Mouse (Mus musculus) induced T-regulatory cell, adult 2 months (primary cell): ENCODE results near the gene Usp1.
"Not testable (repeated sequence)": the region's sequence is repeated elsewhere in the genome, so short reads cannot be mapped to it uniquely, and the experiment has no call there.

ENCODE experiments used
- DNase-seq: peaks from one replicate; pipeline ENCODE4 v3.0.0-alpha.2; 2012; ENCODE audit warnings: low read depth

The Usp1 gene

GRCm38 (mm10) chr4:98923568-98924070 is at the start of gene Usp1:
Gene Usp1, plus strand, starts transcription at chr4:98923810.
- no peak for DNase-seq

- DNase-seq, result no peak
These were observed 40.9 kb upstream of the Usp1 start for GRCm38 (mm10) chr4:98882706-98883105.

DNA sequence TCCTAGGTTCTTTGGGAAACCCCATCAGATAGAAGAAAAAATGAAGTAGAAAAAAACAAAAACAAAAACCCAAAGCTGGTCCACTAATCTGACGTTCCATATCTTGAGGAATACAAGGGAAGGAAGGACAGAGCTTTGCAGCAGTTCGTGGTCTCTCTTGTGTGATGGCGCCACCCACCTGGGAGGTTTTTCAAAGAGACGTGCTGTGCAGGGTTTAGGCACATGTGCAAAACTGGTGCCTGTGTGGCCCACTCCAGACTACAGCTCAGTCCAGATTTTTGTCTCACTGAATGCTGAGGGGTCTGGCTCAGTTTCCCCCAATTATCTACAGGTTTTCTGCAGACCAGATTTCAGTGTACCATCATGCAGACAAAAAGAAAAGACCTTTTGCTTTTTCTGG is 37.2 kb upstream of the Usp1 start:
- DNase-seq, result no peak

GRCm38 (mm10) chr4:98887148-98887547 is 36.5 kb upstream of the Usp1 start:
- peak; percentile 38 for DNase-seq

- DNase-seq, result no peak
These were observed 13.4 kb upstream of the Usp1 start for GRCm38 (mm10) chr4:98910246-98910645.

DNA sequence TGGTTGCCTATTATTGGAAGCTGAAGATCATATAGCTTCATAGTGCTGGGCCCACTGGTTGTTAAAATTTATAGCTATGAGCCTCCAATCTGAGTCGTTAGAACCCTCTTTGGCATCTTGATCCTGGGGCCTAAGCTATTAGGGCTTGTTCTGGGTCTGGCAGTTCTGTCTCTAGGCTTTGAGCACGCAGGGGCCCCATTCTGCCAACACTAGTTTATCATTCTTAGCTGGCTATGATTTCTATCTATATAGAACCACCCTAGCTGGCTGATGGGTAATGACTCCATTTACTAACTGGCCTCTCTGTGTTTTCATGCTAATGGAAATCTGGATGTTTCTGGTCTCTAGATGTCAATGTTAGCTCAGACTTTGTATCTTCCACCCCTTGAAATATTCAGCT is 5.9 kb upstream of the Usp1 start:
- no peak for DNase-seq

- DNase-seq, result no peak
These were observed 5.4 kb upstream of the Usp1 start for GRCm38 (mm10) chr4:98918204-98918603.

DNA sequence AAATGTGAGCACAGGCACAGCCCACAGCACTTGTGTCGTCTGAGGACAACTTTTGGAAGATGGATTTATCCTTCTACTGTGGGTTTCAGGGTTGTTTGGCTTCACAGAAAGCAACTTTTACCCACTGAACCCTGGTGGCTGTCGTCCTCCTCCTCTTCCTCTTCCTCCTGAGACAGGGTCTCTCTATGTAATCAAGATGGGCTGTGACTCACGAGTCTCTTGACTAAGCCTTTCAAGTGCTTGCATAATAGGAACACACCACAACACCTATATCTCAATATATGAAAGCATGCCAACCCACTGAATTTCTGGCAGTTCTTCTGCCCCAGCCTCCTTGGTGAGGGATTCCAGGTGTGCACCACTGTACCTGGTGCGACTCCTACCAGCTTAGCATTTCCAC is 2.7 kb upstream of the Usp1 start:
- DNase-seq, result no peak

DNA sequence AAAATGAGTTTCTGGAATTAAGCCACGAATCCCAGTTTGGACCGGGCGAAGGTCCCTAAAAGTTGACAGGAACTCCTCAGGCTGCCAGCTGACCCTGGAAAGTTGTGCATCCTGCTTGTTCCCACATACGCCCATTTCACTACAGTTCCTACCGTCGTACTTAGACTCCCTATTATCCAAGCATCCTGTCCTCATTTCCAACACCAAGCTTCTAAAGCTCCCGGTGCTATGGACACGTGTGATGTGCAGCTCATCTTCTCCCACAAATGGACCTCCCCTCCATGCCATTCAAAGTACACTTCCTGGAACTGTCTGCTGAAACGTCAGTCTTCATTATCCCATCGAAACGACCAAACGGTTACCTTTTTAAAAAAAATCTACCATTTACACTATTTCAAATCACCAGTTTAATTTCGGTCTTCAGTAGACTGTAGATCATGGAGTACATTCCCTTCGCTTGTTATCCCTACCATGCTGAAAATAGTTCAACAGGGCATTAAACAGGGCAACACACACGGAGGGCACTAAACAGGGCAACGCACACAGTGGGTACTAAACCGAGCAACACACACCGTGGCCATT is 1.5 kb upstream of the Usp1 start:
- peak; percentile 61 for DNase-seq

- DNase-seq, result peak; percentile 98
These were observed 705 bp upstream of the Usp1 start for GRCm38 (mm10) chr4:98922643-98923567.

- DNase-seq, result peak; percentile 62
These were observed 678 bp downstream of the Usp1 start for GRCm38 (mm10) chr4:98924071-98924905.

GRCm38 (mm10) chr4:98924906-98925178 is 1.2 kb downstream of the Usp1 start:
- no peak for DNase-seq

DNA sequence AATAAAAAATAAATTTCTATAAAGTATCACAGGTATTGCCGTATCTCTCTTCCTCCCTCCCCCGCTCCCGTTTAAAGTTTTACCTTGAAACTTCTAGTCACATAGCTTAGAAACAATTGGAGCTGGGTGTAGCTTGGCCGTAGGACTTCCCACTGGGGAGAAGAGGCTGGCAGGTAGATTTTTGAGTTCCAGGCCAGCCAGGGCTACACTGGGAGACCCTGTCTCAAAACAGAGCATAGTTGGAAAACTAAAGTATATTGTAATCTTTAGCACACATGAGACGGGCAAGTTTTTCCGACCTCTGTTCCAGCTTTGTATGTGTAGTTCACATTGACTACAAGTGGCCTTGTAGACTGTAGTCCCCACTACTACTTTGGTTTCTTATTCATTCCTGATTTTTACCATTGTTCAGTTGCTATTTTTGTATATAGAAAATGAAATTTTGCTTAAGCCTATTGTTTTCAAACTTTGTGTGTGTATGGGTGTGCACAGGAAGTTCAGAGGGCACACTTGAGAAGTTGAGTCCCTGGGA is 1.7 kb downstream of the Usp1 start:
- peak; percentile 39 for DNase-seq

GRCm38 (mm10) chr4:98936036-98936435 is 12.4 kb downstream of the Usp1 start:
- no peak for DNase-seq

GRCm38 (mm10) chr4:98938210-98938609 is 14.6 kb downstream of the Usp1 start:
- DNase-seq, result not testable (repeated sequence)

DNA sequence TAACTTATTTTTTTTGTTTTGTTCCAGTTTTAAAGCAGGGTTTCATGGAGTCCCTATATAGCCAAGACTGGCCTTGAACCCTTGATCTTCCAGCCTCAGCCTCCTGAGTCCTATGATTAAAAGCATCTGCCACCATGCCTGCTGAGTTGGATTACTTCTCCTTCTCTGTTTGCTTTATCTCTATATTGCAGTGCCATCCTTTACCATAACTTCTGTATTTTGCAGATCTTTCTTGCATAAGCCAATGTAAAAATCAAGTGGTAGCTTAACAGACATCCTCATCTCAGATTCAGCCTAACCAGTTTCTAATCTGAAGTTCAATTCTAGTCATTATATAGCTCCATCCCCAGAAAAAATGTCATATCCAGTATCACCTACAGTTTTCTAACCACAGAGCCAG is 27.0 kb downstream of the Usp1 start:
- DNase-seq, result no peak

GRCm38 (mm10) chr4:98955986-98956385 is 32.4 kb downstream of the Usp1 start:
- no peak for DNase-seq

GRCm38 (mm10) chr4:98960243-98960642 is 36.6 kb downstream of the Usp1 start:
- DNase-seq, result no peak

- DNase-seq, result no peak
These were observed 46.3 kb downstream of the Usp1 start for GRCm38 (mm10) chr4:98969946-98970345.

GRCm38 (mm10) chr4:98975741-98976140 is 52.1 kb downstream of the Usp1 start:
- DNase-seq, result no peak

DNA sequence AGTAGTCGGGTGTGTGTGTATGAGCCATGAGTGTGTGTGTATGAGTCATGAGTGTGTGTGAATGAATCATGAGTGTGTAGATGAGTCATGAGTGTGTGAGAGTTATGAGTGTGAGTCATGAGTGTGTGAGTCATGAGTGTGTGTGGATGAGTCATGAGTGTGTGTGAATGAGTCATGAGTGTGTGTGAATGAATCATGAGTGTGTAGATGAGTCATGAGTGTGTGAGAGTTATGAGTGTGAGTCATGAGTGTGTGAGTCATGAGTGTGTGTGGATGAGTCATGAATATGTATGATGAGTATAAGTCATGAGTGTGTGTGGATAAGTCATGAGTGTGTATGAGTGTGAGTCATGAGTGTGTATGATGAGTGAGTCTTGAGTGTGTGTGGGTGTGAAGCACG is 54.7 kb downstream of the Usp1 start:
- DNase-seq, result not testable (repeated sequence)

- DNase-seq, result no peak
These were observed 55.1 kb downstream of the Usp1 start for GRCm38 (mm10) chr4:98978693-98979092.
